Mouse (Mus musculus): ENCODE measurements around the gene BC048507. TPM values are rescaled to one million over a fixed set of nuclear protein-coding genes. Genes with fewer than 3 reads are reported as not detected.

The BC048507 gene
- total RNA-seq, 2 experiments from 2014 or later: not detected

Other genes starting within 250 kb of the BC048507 start
- gene Gm49345, start 225.6 kb upstream of the BC048507 start, total RNA-seq (2021): 1 to 10 TPM in 1 of 2 experiments, under 1 TPM in 1; 0.72 to 1.9 TPM
- 1 to 10 TPM; 3.7 to 3.8 TPM for gene Zfp729a, start 225.5 kb upstream of the BC048507 start, total RNA-seq (2021)
- 1 to 10 TPM; 7.5 to 8.2 TPM for gene Zfp738, start 176.3 kb upstream of the BC048507 start, total RNA-seq (2021)
- 1 to 10 TPM; 6.1 to 6.4 TPM for gene Zfp65, start 134.2 kb upstream of the BC048507 start, total RNA-seq (2021)
- 1 to 10 TPM; 2.5 to 2.8 TPM for gene Zfp85, start 108.1 kb upstream of the BC048507 start, total RNA-seq (2021)
- under 1 TPM; 0.17 to 0.43 TPM for gene Zfp493, start 83.6 kb upstream of the BC048507 start, total RNA-seq (2021)
- 1 to 10 TPM; 1.7 to 2.3 TPM for gene Zfp273, start 49.6 kb upstream of the BC048507 start, total RNA-seq (2021)
- 1 to 10 TPM in 1 of 2 experiments, under 1 TPM in 1; 0.95 to 1.5 TPM for gene Gm10037, start 32.2 kb upstream of the BC048507 start, total RNA-seq (2021)